Mouse (Mus musculus) forebrain, postnatal 0 days (tissue): ENCODE measurements around the gene Tfip11. TPM values are rescaled to one million over a fixed set of nuclear protein-coding genes. Genes with fewer than 3 reads are reported as not detected.

Experiments used
- ATAC-seq: fragments of 200-750 bp; cut with Nextera tagmentation; 2 replicates; pipeline ENCODE4 v1.8.0; 2017; ENCODE audit warnings: mild to moderate bottlenecking, moderate library complexity
- DNase-seq: peaks from one replicate; pipeline ENCODE4 v3.0.0-alpha.2; 2015
- H3K27ac ChIP-seq: fragments of 300-500 bp; sonication (generic); 2 replicates; pipeline ENCODE4 v1.5.1; 2014; ENCODE audit warnings: low read depth, mild to moderate bottlenecking, antibody characterized with exemption, low read length, moderate library complexity, mixed read lengths
- H3K27me3 ChIP-seq: fragments of 300-500 bp; sonication (generic); 2 replicates; pipeline ENCODE4 v1.6.1; 2014; ENCODE audit warnings: mild to moderate bottlenecking, low read length, mixed read lengths; ENCODE audit not compliant: insufficient read depth
- H3K36me3 ChIP-seq: fragments of 300-500 bp; sonication (generic); 2 replicates; pipeline ENCODE4 v1.6.1; 2014; ENCODE audit warnings: mild to moderate bottlenecking, moderate library complexity; ENCODE audit not compliant: insufficient read depth
- H3K4me1 ChIP-seq: fragments of 300-500 bp; sonication (generic); 2 replicates; pipeline ENCODE4 v1.6.1; 2014; ENCODE audit warnings: antibody characterized with exemption; ENCODE audit not compliant: insufficient read depth
- H3K4me2 ChIP-seq: fragments of 300-500 bp; sonication (generic); 2 replicates; pipeline ENCODE4 v1.6.1; 2014; ENCODE audit warnings: low read depth, mild to moderate bottlenecking, moderate library complexity
- H3K4me3 ChIP-seq: fragments of 300-500 bp; sonication (generic); 2 replicates; pipeline ENCODE4 v1.5.1; 2014; ENCODE audit warnings: low read depth, low read length, mixed read lengths
- H3K9ac ChIP-seq: fragments of 300-500 bp; sonication (generic); 2 replicates; pipeline ENCODE4 v1.6.1; 2014; ENCODE audit warnings: mild to moderate bottlenecking
- H3K9me3 ChIP-seq: fragments of 300-500 bp; sonication (generic); 2 replicates; pipeline ENCODE4 v1.6.1; 2016; ENCODE audit warnings: low read length
- CTCF ChIP-seq: sonication (generic); IDR thresholded peaks from 2 replicates; pipeline ENCODE4 v1.5.1; 2016; ENCODE audit warnings: antibody characterized with exemption, control low read depth, low read depth
- WGBS: fragments of 180-500 bp; shearing (Covaris S2); extraction: QIAGEN DNeasy Blood & Tissue Kit; methylation state at CpG from one replicate; pipeline ENCODE4 v1.1.7; 2014; 5-methylcytosine and 5-hydroxymethylcytosine counted together
- polyA plus RNA-seq: library from polyadenylated mRNA; unstranded; fragments of >200 nt; fragmentation: Nextera tagmentation; extraction: Ambion mirVana; gene quantifications from 2 replicates; pipeline ENCODE4 v1.2.1, GENCODE M21; 2015
- total RNA-seq: library from RNA; depleted of rRNA; stranded (reverse); fragments of >200 nt; gene quantifications from 2 replicates; pipeline ENCODE4 v1.2.3, GENCODE M21; 2014

Tfip11 gene
- total and polyA plus RNA-seq, 2 experiments from 2014 or later, result 20.8 to 26.9 TPM

DNA sequence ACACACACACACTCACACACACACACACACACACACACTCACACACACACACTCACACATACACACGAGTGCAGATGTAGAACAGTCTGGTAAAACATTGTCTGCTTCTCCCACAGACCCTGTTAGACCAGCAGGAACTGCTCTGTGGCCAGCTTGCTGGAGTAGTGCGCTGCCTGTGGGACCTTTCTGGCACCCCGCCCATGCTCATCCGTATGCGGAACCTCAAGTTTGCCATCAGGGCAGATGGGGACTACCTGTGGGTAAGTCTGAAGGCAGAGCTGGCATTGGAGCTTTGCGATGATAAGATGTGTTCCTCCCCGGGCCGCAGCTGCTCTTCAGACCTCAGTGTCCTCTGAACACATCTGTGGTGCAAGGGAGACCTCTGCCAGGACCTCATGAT is 23.0 kb downstream of the Tfip11 start:
- H3K4me3 ChIP-seq, result no peak overlapping the region
- no peaks in the 10 kb centered on the region for H3K9me3 ChIP-seq
- WGBS, result 80% methylated on average over 8 of the region's 8 CpGs
- no peak overlapping the region for H3K4me2 ChIP-seq
- TF ChIP-seq CTCF, result no peak
- H3K4me1 ChIP-seq, result no peaks in the 10 kb centered on the region
- H3K27me3 ChIP-seq, result no peaks in the 10 kb centered on the region
- no peak for ATAC-seq
- no peak overlapping the region for H3K27ac ChIP-seq
- no peak for DNase-seq
- H3K9ac ChIP-seq, result no peak overlapping the region
- H3K36me3 ChIP-seq, result peaks cover 40% of the 10 kb centered on the region

GRCm38 (mm10) chr5:112355493-112355892 is 29.3 kb downstream of the Tfip11 start:
- no peak for DNase-seq
- Histone ChIP-seq H3K9ac (no peak overlapping the region), H3K27ac (no peak overlapping the region), H3K4me2 (no peak overlapping the region), H3K9me3 (no peaks in the 10 kb centered on the region), H3K4me3 (no peak overlapping the region), H3K36me3 (peaks cover 46% of the 10 kb centered on the region), H3K4me1 (no peaks in the 10 kb centered on the region), H3K27me3 (no peaks in the 10 kb centered on the region)
- TF ChIP-seq CTCF, result no peak
- WGBS, result 93% methylated on average over 6 of the region's 6 CpGs
- ATAC-seq, result no peak

GRCm38 (mm10) chr5:112355910-112356309 is 29.8 kb downstream of the Tfip11 start, which contains the start of gene Gm6583:
Gm6583 (minus strand) TSS chr5:112356033.
- Histone ChIP-seq H3K36me3 (peaks cover 43% of the 10 kb centered on the region), H3K9me3 (no peaks in the 10 kb centered on the region)

DNA sequence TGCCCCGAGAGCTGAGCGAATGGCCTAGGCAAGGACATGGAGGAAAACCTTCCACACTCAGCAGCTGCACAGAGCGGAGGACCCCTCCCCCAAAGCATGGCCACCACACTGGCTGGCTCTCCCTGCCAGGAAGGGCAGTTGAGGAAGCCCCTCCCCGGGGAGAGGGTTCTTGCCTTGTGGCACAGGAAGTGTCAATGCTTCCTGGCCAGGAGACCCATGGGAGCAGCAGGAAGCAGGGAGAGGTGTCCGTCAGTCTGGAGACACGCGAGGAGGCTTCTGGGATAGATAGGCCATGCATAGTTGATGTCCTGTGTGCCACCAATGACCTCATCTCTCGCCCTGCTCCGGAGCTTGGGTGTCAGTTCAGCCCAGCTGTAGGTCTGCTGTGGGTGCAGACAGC is 30.2 kb downstream of the Tfip11 start:
- WGBS, result 93% methylated on average over 9 of the region's 9 CpGs
- H3K27me3 ChIP-seq, result no peaks in the 10 kb centered on the region
- no peak overlapping the region for H3K4me3 ChIP-seq
- H3K9me3 ChIP-seq, result no peaks in the 10 kb centered on the region
- H3K9ac ChIP-seq, result no peak overlapping the region
- H3K27ac ChIP-seq, result no peak overlapping the region
- H3K4me2 ChIP-seq, result no peak overlapping the region
- peaks cover 40% of the 10 kb centered on the region for H3K36me3 ChIP-seq
- no peak for DNase-seq
- no peak for ATAC-seq
- no peaks in the 10 kb centered on the region for H3K4me1 ChIP-seq
- no peak for TF ChIP-seq CTCF

More at GRCm38 (mm10) chr5:112355910-112356309, 29.8 kb downstream of the Tfip11 start, which contains the start of gene Gm6583:
- TF ChIP-seq CTCF, result no peak
- WGBS, result 62% methylated on average over 13 of the region's 13 CpGs
- no peaks in the 10 kb centered on the region for H3K4me1 ChIP-seq
- no peak within 1 kb of the TSS for H3K27ac ChIP-seq
- no peak within 1 kb of the TSS for H3K9ac ChIP-seq
- H3K27me3 ChIP-seq, result no peaks in the 10 kb centered on the region
- no peak for ATAC-seq
- H3K4me2 ChIP-seq, result no peak within 1 kb of the TSS
- no peak within 1 kb of the TSS for H3K4me3 ChIP-seq
- no peak for DNase-seq

GRCm38 (mm10) chr5:112359520-112359919 is 33.4 kb downstream of the Tfip11 start:
- no peaks in the 10 kb centered on the region for H3K9me3 ChIP-seq
- H3K27ac ChIP-seq, result no peak overlapping the region
- TF ChIP-seq CTCF, result no peak
- H3K4me1 ChIP-seq, result no peaks in the 10 kb centered on the region
- no peak overlapping the region for H3K9ac ChIP-seq
- ATAC-seq (no peak), DNase-seq (no peak)
- 93% methylated on average over 4 of the region's 4 CpGs for WGBS
- H3K4me3 ChIP-seq, result no peak overlapping the region
- H3K4me2 ChIP-seq, result no peak overlapping the region
- H3K36me3 ChIP-seq, result peaks cover 35% of the 10 kb centered on the region
- no peaks in the 10 kb centered on the region for H3K27me3 ChIP-seq

- TF ChIP-seq CTCF, result no peak
- Histone ChIP-seq H3K9ac (no peak overlapping the region), H3K4me3 (no peak overlapping the region), H3K27ac (no peak overlapping the region), H3K4me1 (no peaks in the 10 kb centered on the region), H3K27me3 (no peaks in the 10 kb centered on the region), H3K9me3 (no peaks in the 10 kb centered on the region), H3K36me3 (peaks cover 35% of the 10 kb centered on the region), H3K4me2 (no peak overlapping the region)
- ATAC-seq (no peak), DNase-seq (no peak)
- 93% methylated on average over 3 of the region's 3 CpGs for WGBS
Measured at GRCm38 (mm10) chr5:112360077-112360476, 33.9 kb downstream of the Tfip11 start.

- Histone ChIP-seq H3K4me2 (no peak overlapping the region), H3K4me3 (no peak overlapping the region), H3K27me3 (no peaks in the 10 kb centered on the region), H3K9ac (no peak overlapping the region), H3K4me1 (no peaks in the 10 kb centered on the region), H3K27ac (no peak overlapping the region), H3K9me3 (no peaks in the 10 kb centered on the region), H3K36me3 (peaks cover 56% of the 10 kb centered on the region)
- DNase-seq (no peak), ATAC-seq (no peak)
- WGBS, result 80% methylated on average over 10 of the region's 10 CpGs
- TF ChIP-seq CTCF, result no peak
Measured at GRCm38 (mm10) chr5:112364184-112364797, 38.1 kb downstream of the Tfip11 start.
